Mouse (Mus musculus): Measurements from ENCODE around the gene Abhd17a. TPM values are rescaled to one million over a fixed set of nuclear protein-coding genes. Genes with fewer than 3 reads are reported as not detected.

Gene Abhd17a
- total RNA-seq, 2 experiments from 2014 or later = 206 to 216 TPM

Small RNA genes lying within 50 kb of the gene (microRNA-seq; reads per million reads assigned to microRNA genes)
- gene Mir6912 = 4.4 to 4.5 reads per million in 2 experiments

Other genes with a start within 250 kb of the Abhd17a start
- 1 to 10 TPM; 5.1 to 7.4 TPM for gene Adamtsl5, start 241.9 kb downstream of the Abhd17a start, total RNA-seq (2021)
- 10 to 100 TPM; 22.6 to 24.9 TPM for gene Plk5, start 233.9 kb downstream of the Abhd17a start, total RNA-seq (2021)
- gene Mex3d, start 202.7 kb downstream of the Abhd17a start, total RNA-seq (2021) = 10 to 100 TPM; 17.7 to 22.2 TPM
- 100 to 1,000 TPM; 134 to 138 TPM for gene Mbd3, start 190.8 kb downstream of the Abhd17a start, total RNA-seq (2021)
- gene Uqcr11, start 183.5 kb downstream of the Abhd17a start, total RNA-seq (2021) = 100 to 1,000 TPM; 482 to 488 TPM
- 10 to 100 TPM; 22.6 to 25.8 TPM for gene Tcf3, start 156.7 kb downstream of the Abhd17a start, total RNA-seq (2021)
- not detected for gene Onecut3, start 95.5 kb downstream of the Abhd17a start, total RNA-seq (2021)
- under 1 TPM; 0.14 to 0.16 TPM for gene Atp8b3, start 51.2 kb downstream of the Abhd17a start, total RNA-seq (2021)
- 10 to 100 TPM; 44.8 to 45.7 TPM for gene Rexo1, start 28.8 kb downstream of the Abhd17a start, total RNA-seq (2021)
- 10 to 100 TPM; 51.8 to 55.3 TPM for gene Klf16, start 13.0 kb downstream of the Abhd17a start, total RNA-seq (2021)
- gene Scamp4, start 12.5 kb upstream of the Abhd17a start, total RNA-seq (2021) = 10 to 100 TPM; 40.8 to 42.2 TPM
- 1 to 10 TPM; 3.6 to 4.5 TPM for gene Adat3, start 12.5 kb upstream of the Abhd17a start, total RNA-seq (2021)
- 1 to 10 TPM; 2.8 to 2.9 TPM for gene Gm49322, start 15.7 kb upstream of the Abhd17a start, total RNA-seq (2021)
- 100 to 1,000 TPM; 222 to 247 TPM for gene Csnk1g2, start 32.5 kb upstream of the Abhd17a start, total RNA-seq (2021)
- 10 to 100 TPM; 91.7 to 92.7 TPM for gene Btbd2, start 66.7 kb upstream of the Abhd17a start, total RNA-seq (2021)
- gene Mknk2, start 87.8 kb upstream of the Abhd17a start, total RNA-seq (2021) = 10 to 100 TPM; 35.3 to 44.0 TPM
- 10 to 100 TPM; 13.4 to 15.8 TPM for gene Mob3a, start 111.6 kb upstream of the Abhd17a start, total RNA-seq (2021)
- 10 to 100 TPM; 35.9 to 42.5 TPM for gene Izumo4, start 111.8 kb upstream of the Abhd17a start, total RNA-seq (2021)
- gene Ap3d1, start 151.9 kb upstream of the Abhd17a start, total RNA-seq (2021) = 100 to 1,000 TPM; 142 to 145 TPM
- 10 to 100 TPM; 46.5 to 56.0 TPM for gene Dot1l, start 164.9 kb upstream of the Abhd17a start, total RNA-seq (2021)
- gene Sf3a2, start 207.9 kb upstream of the Abhd17a start, total RNA-seq (2021) = 10 to 100 TPM; 43.9 to 50.3 TPM
- 10 to 100 TPM; 57.5 to 62.4 TPM for gene Plekhj1, start 208.3 kb upstream of the Abhd17a start, total RNA-seq (2021)
- gene Amh, start 214.9 kb upstream of the Abhd17a start, total RNA-seq (2021) = 1 to 10 TPM; 1.6 to 2.7 TPM
- gene Jsrp1, start 223.2 kb upstream of the Abhd17a start, total RNA-seq (2021) = 1 to 10 TPM; 4.0 to 4.5 TPM
- gene Oaz1, start 236.3 kb upstream of the Abhd17a start, total RNA-seq (2021) = 100 to 1,000 TPM; 500 to 527 TPM